Mouse (Mus musculus) NIH3T3 (cell line): ENCODE results near the gene Tm6sf1.

Experiments
- DNase-seq: peaks from one replicate; pipeline ENCODE4 v3.0.0-alpha.2; 2012; ENCODE audit warnings: low read depth

Tm6sf1 gene

GRCm38 (mm10) chr7:81850171-81850570 is 8.6 kb upstream of the Tm6sf1 start:
- DNase-seq, result no peak

GRCm38 (mm10) chr7:81851706-81852105 is 7.1 kb upstream of the Tm6sf1 start:
- no peak for DNase-seq

GRCm38 (mm10) chr7:81854568-81855307 is 4.1 kb upstream of the Tm6sf1 start:
- DNase-seq, result peak; percentile 22

DNA sequence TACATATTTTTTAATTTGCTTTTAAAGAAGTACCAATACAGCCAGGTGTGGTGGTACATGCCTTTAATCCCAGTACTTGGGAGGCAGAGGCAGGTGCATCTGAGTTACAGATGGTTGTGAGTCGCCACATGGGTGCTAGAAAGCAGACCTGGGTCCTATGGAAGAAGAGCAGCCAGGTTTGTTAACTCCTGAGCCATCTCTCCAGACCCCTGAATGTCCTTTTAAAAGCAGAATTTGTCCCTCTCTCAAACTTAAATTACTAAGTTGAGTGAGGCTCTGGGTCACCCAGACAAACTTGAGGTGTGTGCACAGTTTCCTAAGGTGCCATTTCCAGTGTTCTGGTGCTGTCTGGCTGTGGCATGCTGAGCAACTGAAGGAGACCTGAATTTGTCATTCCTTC is 3.1 kb upstream of the Tm6sf1 start, which contains the start of gene Gm10160:
Gene Gm10160, minus strand, starts transcription at position 101 of the 400 bp plus-strand sequence.
- DNase-seq, result no peak

DNA sequence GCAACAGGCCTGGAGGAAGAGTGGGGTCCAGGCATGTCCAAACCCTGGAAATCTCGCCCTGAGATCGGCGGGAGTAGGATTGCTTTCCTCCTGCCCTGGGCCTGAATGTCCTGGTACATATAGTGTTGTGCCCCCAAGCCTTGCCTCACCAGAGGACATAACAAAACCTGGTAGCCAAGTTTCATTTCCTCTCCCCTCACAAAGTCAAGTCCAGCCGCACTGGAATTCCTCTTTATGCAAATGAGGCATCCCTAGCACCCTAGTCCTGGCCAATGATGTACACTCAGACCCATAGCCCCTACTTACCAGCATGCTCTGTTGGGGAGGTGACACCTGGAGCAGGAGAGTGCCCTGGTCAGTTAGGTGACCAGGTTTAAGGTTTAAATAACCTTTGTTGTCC is 2.6 kb upstream of the Tm6sf1 start:
- no peak for DNase-seq

DNA sequence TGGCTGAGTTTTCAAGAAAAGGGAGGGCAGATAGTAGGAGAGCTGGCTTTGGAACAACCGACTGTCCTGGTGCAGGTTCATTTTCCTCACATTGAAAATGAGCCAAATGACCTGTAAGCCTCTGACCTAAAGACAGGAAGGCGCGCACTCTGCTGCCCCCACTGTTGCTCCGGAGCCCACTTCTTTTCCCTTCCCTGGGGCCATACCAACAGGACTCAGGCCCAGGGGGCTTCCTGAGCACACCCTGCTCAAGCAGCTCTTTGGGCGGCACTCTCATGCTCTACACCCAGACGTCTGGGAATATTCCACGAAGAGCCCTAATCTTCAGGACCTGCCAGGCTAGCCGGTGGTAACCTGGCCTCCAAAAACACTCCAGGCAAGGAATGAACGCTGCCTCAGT is 565 bp upstream of the Tm6sf1 start:
- no peak for DNase-seq

DNA sequence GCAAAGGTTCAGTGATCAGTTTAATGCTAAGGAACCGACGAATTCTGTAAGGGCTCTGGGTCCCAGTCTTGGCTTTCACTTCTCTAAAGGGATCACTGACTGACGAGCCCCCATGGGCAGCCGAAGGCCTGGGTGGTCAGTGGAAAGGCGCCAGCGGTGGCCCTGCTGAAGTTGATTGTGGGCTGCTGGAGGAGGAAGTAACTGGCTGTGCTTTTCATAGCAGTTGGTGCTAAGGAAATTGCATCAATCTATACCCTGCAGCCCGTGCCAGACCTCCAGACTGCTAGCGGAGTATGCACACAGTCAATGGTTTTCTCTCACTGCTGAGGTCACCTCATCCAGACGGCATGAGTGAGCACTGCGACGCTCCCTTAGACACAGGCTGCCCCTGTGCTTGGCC is 1.3 kb downstream of the Tm6sf1 start:
- no peak for DNase-seq

DNA sequence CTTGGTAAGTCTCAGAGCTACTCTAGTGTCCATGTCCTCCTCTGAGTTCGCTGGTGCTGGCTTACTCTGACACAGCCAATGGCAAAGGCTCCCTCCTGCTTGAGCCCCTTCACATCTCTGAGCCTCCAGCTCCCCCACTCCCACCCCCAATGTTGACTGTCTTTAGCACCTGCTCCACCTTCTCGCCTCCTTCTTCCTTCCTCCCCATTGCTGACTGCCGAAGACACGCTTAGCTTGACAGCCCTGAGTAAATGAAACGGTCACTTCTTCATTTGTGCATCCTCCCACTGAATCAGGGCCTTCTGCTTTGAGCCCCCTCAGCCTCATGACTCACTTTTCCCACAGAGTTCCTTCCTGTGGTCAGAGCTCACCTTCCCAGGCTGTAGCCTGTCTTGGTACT is 2.2 kb downstream of the Tm6sf1 start:
- no peak for DNase-seq

- DNase-seq, result no peak
Observed at GRCm38 (mm10) chr7:81861461-81861860, 2.7 kb downstream of the Tm6sf1 start.

DNA sequence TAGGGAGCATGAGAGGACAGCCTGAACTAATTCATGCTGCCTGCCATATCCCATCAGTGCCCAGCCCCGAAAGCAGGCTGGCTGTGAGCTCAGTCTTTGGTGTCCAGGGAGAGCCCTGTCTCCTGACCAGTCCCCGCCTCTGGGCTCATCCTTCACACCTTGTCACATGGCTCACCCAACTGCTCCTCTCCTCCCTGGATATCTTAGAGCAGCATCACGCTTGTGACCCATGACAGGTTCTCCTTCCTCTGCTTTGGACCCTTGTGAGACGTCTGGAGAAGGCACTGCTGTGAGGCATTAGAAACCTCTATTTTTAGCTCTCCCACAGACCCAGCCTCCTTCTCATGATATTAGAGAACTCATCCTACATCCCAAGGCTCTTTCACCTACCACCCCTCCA is 3.1 kb downstream of the Tm6sf1 start:
- DNase-seq, result no peak

DNA sequence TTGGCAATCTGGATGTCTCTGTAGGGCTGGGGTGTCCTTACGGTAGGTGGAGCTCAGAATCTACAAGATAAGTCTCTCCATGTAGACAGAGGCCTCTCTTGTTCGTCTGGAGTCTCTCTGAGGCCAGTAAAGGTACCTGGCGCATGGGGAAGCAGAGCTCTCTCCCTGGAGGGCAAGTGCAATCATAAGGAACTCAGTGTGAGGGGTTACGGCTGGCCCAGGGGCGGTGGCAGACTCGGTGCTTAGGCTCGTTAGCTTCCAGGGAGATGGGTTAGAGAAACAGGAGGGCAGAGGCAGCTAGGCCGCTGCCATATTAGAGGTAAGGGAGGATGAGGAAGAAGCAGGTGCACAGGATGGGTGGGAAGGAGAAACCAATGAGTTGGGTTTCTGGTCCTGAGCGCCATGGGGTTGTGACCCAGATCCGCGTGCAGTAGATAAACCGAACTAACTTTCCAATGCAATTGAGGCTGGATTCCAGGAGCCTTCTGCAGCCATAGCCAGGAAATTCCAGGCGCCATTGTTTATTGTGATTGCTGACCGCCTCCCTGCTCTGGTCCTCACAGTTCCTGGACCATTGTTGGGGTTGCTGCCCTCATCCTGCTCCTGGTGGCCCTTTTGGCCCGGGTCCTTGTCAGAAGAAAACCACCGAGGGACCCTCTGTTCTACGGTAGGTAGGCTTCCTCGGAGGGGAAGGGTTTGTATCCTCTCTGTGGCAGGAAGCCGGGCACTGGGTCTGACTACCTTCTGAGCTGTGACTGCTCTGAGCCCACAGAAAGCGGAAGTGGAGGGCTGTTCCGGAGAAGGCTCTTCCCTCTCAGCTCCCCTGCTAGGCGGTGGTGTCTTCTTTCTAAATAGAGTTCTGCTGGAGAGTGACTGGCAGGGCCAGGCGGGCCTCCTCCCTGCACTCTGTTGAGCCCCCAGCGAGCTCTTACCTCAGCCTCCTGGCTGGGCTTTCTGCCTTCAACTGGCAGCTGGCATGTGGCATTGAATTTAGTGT is 4.1 kb downstream of the Tm6sf1 start:
- DNase-seq, result no peak

DNA sequence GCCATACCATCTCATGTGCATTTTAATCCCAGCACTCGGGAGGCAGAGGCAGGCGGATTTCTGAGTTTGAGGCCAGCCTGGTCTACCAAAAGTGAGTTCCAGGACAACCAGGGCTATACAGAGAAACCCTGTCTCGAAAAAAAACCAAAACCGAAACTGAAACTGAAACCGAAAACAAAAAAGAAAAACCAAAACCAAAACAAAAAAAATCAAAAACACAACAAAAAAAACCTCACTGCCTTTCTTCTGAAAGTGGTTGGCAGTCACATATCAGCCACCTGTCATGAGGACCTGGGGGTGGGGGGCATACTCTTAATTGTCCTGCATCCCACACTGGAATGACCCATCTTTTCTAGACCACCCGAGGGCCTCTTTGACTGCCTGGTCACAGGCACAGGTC is 5.8 kb downstream of the Tm6sf1 start:
- DNase-seq, result peak; percentile 31

DNA sequence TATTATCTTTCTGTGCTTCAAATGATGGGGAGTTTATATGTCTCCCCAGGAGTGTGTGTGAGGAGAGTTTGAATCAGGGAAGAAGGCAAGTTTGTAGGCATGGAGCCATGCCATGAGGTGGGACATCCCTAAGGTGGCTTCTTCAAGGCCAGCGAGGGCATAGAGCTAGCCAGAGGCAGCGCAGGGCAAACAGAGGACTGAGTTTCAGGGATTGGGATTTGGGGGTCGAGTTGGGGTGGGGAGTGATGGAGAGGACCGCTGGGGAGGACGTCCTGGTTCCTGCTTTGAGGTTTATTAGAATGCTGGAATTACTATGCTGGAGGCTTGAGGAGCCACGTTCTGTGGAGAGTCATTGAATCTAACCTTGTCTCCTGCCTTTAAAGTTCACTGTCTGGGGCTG is 7.1 kb downstream of the Tm6sf1 start:
- no peak for DNase-seq

- DNase-seq, result no peak
Observed at GRCm38 (mm10) chr7:81867231-81867930, 8.6 kb downstream of the Tm6sf1 start.

GRCm38 (mm10) chr7:81868158-81868557 is 9.4 kb downstream of the Tm6sf1 start:
- DNase-seq, result peak; percentile 87

GRCm38 (mm10) chr7:81872493-81873013 is 13.8 kb downstream of the Tm6sf1 start:
- no peak for DNase-seq

DNA sequence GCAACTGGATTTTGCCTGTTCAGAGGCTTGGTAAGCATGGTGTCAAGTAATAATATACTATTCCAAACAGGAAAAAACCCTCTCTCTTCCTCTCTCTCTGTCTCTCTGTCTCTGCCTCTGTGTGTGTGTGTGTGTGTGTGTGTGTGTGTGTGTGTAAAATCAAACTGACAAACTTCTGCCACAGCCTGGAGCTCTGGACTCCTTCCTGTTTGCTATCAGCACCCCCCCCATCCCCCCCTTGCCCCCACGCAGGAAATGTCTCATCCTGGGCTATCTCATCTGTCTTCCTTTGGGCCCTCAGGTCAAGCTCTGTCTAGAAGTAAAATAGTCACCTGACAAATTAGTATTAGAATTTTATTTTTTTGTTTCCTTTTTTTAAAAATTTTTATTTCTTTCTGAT is 15.0 kb downstream of the Tm6sf1 start:
- no peak for DNase-seq

GRCm38 (mm10) chr7:81874636-81875035 is 15.8 kb downstream of the Tm6sf1 start:
- DNase-seq, result peak; percentile 64

- peak; percentile 70 for DNase-seq
Observed at GRCm38 (mm10) chr7:81875372-81875771, 16.6 kb downstream of the Tm6sf1 start.

DNA sequence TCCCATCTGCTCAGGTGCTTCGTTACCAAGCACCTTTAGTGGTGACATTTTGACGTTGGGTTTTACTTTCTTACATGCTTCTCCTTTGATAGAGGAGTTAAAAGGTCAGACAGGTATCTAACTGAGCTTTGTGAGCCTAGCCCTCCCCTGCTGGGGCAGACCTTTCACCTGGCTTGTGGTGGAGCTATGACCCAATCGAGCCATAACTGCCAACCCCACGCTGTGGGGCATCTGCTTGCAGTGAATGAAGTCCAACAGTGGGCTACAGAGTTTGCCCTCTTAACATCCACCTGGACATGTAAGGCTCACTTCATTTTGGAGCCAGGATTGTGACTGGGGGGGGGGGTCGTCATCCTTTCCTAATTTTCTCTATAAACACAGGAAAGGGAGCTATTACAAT is 21.5 kb downstream of the Tm6sf1 start:
- DNase-seq, result no peak

DNA sequence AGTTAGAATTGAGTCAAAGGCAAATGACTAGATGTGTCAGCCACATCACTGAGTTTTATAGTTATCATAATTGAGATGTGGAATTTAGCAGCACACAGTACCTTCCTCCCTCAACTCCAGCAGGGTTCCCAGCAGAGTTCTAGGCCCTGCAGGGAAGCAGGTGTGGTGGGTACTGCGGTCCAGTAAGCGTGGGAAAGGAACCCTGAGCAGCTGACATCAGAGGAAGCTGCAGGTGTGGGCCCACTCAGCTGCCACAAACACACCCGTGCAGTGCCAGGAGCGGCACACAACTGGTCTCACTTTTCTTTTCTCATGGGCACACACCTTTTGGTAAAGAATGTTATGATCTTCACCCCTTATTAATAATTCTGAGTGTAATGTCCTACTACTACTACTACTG is 22.0 kb downstream of the Tm6sf1 start:
- DNase-seq, result no peak

DNA sequence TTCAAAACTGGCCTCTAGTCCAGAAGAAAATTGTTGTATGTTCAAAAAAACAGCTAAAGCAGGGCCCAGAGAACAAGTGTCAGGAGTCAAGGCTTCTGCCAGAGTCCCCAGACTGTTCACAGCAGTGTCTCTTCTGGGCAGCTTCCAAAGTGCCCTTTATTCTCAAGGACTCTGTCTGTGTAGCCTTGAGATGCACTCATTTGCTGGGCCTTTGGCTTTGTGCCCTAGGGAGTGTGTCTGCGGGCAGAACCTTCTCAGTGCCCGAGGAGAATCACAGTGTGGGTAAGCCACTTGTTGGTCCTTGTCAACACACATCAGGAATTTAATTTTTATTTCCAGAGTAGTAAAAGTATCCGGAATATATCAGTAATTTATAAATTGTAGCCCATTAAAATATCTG is 22.8 kb downstream of the Tm6sf1 start:
- DNase-seq, result no peak
